Mouse (Mus musculus) lung, postnatal 25 days (tissue): ENCODE results near the gene Usp29.
"Not testable (repeated sequence)": the region's sequence is repeated elsewhere in the genome, so short reads cannot be mapped to it uniquely, and the experiment has no call there.

ENCODE experiments used
- DNase-seq: peaks from one replicate; pipeline ENCODE4 v3.0.0; 2022; ENCODE audit warnings: low spot score

Gene Usp29

DNA sequence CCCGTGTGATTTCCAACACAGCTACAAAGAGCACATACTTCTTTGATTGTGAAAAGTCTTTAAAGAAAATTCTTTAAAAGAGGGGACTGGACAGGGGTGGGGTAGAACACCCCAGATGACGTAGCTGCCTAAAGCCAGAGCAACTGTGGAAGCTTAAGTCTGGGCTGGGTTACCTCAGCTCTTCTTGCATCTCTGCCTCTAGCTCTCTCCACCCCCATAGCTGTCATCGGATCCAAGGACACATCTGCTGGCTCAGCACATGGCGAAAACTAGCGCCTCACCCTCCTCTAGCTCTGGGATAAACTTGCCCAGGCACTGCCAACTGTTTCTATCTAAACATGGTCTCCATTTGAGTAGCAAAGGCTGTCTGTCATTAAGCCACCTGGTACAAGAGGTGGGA lies 34.9 kb downstream of the Usp29 start:
- no peak for DNase-seq

DNA sequence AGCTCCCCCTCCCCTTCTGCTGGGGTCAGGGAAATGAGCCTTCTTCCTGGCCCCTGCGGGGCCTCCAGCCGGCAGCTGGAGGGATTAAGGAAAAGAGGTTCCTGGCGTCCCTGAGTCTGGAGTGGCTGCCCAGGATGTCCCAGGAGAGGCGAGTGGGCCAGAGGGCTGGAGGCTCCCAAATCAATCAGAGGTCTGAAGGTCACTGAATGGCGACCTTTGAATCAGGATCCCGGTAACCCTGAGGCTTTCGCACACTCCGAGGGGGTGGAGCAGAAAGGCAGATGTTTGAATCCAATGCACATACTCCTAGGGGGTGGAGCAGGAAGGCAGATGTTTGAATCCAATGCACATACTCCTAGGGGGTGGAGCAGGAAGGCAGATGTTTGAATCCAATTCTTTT lies 39.9 kb downstream of the Usp29 start:
- no peak for DNase-seq

DNA sequence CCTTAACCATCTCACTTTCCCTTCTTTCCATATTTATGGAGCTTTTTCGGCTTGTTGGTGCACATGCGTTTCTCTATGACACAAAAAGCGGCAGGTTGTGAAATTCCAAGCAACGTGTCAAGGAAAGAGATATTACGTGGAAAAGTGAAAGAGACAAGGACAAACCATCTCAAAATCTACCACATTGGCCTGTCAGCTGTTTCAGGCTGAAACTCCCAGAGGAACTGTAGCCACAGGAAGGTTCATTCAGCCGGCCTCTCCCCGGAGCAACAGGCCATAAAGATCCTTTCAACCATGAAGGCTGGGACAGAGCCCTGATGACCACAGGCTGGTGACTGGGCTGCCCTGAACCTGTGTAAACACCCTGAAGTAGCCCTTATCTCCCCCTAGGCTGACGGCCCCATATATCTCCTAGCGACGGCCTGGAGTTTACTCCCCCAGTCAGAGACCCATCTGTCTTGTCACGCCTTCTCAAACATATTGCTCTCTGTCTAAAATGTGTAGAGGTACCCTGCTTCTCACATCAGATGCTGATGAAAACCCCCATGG lies 43.6 kb downstream of the Usp29 start:
- not testable (repeated sequence) for DNase-seq

DNA sequence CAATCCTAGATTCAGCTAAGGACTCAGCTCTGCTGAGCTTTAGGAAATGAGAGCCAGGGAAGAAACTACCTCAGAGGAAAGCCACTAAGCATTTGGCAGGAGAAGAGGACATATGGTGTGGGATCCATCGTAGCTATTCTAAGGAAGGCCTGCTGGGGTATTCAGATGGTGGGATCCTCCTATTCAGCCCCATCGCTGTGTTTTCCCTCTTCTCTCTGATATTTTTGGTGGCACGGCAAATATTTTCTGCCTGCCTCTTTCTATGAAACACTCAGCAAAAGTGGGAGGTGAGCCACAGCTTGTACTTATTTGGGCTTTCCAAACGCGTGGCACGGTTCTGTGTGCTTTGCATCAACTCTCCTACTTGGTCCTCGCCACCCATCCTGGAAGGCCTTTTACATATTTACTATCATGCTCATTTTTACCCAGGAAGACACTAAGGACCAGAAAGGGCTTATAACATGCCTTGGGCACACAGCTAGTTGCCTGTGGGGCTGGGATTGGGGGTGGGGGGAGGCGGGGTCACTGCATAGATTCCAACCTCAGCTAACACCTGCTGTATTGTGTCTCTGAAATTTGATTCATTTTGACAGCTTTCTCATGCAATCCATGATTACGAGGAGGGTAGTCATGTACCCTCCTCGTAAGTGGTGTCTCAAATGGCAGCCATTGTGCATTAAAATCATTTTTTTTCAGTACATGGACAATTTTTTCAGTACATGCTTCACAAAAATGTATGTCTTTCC lies 46.1 kb downstream of the Usp29 start:
- no peak for DNase-seq

DNA sequence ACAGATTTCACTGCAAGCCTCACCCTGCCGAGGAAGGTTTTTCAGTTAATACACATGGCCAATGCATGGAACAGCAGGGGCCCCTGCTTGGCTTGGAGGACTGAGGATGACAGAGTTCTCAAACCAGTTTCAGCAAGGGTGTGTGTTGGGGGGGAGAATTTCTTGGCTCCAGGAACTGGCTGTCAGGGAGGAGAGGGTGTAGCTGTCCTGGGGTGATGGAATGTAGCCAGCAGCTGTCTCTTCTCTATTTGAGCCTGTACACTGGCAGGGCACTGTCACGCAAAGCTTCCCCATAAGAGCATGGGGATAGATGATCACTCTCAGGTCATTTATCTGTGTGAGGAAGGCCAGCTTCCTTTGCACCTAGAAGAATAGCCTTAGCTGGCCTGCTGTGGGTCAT lies 46.7 kb downstream of the Usp29 start:
- peak; percentile 7 for DNase-seq

DNA sequence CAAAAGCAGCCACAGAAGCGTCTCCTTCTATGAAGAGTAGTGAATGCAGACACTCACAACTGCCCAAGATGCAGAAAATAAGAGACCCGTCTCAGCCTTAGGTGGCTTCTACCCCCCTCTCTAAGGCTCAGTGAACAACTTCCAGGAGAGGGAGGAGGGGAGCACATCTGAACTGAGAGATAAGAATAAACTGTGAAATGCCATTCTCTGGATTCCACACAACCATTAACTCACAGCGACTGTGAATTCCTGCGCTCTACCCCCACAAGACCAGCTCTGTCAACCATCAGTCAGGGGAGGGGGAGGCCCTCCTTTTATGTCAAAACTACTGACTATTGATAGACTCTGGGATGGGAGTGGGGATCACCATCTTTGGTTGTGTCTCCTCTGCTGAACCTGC lies 47.3 kb downstream of the Usp29 start:
- no peak for DNase-seq

DNA sequence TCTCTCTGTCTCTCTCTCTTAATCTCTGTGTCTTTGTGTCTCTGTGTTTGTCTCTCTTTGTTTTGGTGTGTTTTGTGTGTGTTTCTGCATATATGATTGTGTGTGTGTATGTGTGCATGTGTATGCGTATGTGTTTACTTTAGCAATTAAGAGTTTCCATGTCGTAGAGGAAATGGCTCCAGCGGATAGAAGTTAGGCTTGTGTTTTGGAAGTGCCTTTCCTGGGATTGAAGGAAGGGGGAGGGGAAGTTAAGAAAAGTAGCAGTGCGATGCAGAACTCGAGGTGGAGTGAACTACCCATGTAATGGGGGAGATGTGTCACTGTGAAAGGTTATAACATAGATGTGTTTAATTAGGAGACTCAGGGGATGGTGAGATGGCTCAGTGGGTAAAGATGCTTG lies 48.8 kb downstream of the Usp29 start:
- no peak for DNase-seq

DNA sequence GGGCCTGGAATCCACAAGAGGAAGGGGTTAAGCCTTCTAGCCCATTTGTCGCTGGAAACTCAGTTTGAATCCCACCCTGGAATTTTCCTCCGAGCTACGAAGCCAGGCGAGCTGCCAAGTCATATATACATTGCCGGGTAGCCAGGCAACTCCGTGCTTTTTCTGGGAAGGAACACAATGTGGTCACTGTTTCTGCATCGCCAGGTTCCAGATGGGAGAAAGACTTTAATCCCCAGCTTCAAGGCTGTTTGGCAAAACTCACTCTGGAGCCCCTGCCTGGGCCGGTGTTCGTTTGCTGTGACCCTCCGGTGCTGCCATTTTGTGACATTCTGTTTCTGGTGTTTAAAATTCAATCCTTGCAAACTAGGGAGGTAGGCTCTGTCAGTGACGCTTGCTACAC lies 51.2 kb downstream of the Usp29 start:
- no peak for DNase-seq

DNA sequence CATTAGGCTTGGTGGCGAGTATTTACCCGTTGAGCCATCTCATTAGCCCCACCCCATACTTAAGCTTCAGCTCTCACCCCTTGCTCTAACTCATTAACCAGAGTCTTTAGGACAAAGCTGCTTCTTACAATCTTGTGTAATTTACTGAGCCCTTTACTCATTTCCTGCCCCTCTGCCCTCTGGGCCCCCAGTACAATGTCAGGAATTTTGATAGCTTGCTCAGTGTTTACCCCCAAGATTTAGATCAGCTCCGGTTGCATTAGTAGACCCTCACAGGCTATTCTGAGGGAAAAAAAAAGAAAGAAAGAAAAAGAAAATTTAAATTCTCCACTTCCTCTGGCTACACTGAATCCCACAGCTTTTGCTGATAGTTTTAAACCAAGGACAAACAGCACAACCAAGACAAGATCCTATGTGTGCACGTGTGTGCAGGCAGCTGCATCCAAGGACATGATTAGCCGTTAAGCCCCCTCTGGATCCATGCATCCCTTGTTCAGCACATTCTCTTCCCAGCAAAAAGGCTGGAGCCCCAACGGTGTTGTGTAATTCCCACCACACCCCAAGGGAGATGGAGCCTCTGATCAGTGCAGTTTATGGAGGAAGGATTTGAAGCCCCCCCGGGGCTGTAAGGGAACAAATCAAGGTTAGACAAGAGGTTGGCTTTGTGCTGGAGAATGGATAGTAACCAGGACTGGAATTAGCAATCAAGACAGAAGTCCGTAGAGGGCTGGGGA lies 54.1 kb downstream of the Usp29 start:
- DNase-seq = no peak

DNA sequence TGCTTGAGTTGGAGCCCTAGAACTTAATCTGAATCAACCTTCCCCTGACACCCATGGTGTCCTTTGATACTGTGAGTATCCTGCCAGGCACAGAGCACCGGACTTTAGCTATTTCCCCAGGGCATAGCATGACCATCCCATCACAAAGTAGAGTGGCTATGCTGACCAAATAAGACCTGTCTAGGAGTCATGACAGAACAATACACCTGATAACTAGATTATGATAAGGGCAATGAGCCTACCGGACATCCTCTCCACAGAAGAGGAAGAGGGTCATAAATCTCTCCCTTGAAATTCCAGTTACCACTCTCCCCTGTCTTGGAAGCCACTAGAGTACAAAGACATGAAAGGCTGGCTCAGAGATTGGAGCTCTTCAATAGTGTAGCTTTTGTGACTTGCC lies 56.6 kb downstream of the Usp29 start:
- no peak for DNase-seq

DNA sequence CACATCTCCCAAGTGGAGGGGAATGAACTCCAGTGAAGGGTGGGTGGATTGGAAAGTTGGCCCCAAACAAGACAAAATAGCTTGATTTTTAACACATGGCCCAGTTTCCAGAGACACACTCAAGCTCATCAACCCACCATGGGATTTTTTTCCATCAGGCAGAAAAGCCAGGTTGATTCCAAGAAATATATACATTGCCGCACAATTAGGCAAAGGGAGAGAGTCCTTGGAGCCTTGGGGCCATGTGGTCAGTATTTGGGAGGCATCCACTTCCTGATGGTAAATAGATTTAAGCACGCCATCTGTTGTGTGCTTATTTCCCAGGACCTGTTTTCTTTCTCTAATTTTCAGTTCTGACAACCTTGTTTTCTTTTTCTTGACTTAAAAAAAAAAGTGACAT lies 57.7 kb downstream of the Usp29 start:
- no peak for DNase-seq

DNA sequence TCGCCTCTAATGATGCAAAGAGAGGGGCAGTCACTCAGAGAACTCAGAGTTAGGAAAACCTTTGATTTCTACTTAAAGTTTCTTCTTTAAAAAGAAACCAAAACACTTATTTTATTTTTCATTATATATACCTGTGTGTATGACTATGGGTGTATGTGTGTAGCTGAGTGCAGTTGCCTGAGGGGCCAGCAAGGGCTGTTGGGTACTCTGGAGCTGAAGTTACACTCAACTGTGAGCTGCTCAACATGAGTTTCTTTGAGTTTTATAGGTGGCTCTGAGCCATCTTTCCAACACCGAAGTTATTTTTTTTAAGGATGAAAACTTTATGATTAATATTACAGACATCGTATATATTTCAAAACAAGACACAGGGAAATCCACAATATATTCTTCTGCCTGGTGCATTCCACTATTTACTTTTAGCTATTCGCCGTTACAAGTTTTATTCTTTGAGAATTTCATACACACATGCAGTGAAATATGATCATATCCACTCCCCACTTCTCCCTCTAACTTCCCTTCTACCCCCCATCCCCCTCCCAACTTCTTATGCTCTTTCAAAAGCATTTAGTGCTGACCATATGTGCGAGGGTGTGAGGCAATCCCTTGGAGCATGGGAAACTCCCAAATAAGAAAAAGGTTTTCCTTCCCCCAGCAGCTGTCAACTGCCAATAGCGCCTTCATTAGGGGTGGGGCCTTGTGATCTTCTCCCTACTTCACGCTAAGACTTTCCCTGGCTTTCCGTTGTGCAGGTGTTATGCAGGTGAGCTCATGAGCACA lies 61.1 kb downstream of the Usp29 start:
- no peak for DNase-seq

DNA sequence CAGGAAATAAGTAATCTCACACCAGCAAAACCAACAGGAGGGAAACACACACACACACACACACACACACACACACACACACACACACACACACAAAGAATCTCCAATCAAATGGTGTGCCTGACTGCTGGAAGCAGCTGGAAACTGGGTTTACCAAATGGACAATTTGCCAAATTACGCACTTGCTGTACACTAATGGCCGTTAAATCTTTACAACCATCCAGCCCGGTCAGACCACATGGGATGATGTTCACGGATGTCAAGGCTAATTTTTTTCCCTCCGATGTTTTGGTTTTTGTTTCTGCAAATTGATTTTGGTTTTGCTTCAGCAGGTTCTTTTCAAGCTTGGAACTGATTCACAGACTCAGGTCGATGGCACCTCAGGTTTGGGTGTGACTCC lies 62.9 kb downstream of the Usp29 start:
- no peak for DNase-seq

DNA sequence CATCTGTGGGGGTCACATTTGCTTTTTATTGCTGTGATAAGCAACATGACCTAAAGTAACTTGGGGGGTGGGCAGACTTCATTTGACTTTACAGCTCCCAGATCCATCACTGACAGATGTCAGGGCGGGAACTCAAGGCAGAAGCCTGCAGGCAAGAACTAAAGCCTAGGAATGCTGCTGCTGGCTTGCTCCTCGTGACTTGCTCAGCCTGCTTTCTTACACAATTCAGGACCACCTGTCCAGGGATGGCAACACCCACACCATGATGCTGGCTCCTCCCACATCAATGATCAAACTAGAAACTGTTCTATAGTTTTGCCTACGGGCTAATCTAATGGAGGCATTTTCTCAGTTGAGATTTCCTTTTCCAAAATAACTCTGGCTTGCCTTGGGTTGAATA lies 63.4 kb downstream of the Usp29 start:
- no peak for DNase-seq

DNA sequence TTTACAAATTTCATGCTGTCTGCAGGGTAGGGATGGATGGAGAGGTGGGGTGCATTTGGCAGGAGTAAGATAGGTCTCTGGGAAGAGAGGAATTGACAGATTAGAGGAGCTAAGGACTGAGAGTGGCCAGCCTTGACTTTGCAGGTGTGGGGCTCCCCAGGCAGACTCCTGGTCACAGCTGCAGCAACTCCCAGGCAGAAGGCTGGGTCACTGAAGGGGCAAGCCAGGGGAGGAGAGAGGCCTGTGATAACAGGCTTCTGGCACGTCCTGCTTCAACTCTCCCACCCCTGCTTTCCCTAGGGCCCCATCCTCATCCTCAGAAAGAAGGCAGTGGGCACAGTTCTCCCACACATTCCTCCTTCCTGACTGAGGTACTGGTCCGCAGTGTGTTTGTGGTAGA lies 67.0 kb downstream of the Usp29 start:
- DNase-seq = no peak

DNA sequence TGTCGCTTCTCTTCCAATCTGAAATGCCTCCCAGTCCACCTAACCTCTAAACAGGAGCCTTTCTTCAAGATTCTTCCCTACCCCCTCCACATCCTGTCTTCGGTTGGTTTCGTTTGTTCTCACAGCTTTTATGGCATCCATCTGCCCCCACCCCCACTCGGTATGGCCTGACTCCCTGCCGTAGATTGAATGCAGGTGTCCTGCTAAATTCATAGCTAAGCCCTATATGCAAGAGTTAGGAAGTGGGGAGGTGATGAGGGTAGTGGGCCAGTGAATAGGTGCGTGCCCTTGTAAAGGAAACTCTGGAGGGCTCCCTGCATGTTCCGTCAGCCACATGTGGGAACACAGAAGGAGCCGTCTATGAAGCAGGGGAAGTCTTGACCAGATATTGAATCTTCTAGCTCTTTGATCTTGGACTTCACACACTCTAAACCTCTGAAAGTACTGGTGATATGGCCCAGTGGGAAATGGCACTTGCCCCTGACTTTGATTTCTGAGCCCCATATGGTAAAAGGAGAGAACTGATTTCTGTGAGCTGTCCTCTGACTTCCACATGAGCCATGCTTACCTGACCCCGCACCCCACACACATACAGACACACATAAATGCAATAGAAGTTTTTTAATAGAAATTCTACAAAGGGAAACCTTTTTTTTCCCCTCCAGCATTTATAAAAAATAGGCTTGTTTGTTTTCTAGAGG lies 68.9 kb downstream of the Usp29 start:
- no peak for DNase-seq

DNA sequence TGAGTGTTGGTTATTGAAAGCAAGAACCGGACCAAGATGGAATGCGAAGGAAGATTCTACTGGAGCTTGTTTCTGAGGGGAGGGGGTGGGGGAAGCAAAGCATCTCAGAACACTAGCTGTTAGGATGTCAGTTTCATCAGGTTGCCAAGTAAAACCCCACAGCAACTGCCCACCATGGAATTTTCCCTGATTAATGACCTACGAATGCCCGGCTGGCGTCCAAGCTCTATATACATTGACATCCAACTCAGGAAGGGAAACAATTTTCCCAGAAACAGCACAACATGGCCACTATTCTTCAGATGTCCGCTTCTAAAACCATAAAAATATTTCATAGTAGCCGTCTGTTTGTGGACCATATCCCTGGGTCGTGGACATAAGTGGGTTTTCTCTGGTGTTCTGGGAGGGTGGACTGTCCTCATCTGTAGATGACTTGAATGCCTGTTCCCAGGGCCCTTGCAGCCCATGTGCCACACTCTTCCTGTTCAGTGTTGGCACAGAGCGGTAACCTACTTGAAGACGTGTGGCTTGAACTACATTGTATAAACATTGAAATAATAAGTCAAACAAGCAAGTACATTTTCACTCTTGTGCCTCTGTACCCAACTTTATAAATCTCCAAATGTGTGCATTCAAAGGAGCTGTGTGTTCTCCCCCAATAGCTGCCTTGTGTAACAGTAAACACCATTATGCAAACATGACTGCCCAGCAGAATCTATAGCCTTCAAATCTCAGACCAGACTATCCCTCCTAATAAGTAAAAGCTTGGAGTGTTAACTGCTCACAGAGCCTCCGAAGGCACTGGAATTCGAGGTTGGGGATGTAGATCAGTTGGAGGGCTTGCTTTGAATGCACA lies 70.4 kb downstream of the Usp29 start:
- DNase-seq = no peak

DNA sequence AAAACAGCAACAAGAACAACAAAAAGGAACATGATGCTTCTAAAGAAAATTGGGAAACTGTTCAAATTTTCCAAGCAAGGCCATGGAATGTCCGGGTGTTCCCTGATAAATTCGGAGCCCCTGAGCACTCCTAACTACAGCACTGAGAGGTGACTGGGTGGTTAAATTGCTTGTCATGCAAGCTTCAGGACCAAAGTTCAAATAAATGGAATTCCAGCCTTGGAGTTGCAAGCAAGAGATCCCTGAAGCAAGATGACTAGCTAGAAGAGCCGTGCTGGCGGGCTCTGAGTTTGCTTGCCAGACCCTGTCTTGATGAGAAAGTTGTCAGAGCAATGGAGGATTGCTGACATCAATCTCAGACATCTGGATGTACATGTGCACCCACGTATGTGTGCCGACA lies 71.3 kb downstream of the Usp29 start:
- DNase-seq = no peak

DNA sequence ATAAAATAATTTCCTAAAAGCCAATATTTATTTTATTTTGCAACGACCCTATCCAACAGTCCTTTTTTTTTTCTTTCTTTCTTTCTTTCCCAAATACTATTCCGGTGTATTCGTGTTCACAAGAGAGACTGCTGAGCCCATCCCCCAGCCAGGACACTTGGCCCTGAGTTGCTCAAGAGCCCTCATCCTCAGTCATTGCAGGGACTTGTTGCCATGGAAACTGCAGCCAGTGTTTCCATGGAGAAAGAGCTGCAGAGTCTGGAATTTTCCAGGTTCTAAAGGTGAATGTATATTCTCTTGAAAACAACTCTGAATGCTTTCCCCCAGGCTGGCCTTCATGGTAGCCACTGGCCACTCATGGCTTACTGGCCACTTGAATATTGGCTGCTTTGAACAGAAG lies 80.2 kb downstream of the Usp29 start:
- DNase-seq = no peak

DNA sequence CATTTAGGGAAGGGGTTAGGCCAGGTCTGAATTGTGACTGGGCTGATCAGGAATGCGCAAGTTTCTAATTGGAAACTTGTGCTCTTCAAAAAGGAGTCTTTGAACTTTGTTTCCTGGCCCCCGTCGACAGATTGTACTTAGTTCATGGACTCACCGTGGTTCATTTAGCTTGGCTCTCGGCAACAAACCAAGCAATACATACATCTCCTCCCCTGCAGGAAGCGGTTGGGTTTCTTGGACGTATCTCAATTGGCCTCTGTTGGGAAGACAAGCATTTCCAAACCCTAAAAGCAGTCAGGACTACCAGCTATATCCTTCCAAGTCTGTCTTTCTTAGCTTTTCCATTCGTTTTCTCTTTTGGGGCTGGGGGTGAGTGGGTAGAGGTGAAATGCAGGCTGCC lies 84.6 kb downstream of the Usp29 start:
- no peak for DNase-seq

DNA sequence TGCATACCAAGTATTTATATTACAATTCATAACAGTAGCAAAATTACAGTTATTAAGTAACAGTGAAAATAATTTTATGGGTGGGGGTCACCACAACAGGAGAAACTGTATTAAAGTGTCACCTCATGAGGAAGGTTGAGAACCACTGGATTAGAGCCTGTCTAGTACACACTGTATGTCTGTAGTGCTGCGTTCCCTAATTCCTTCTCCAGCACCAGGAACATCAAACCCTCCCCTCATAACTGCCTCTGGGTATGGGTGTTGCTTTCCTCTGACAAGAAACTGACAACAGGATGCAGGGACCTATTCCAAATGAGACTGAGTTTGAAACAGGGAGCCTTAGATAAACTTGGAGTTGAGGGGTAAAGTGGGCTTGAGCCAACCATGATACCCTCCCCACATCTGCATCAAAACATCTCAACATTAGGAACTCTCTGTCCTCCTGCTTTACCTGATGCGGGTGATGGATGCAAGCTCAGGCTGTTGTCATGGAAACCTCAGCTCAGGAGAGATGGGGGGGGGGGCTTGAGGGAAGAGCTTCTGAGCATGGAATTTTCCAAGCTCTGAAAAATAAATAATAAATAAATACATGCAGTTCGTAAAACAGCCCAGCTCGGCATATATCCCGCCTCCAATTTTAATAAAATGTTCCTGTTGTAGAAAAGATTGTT lies 86.5 kb downstream of the Usp29 start:
- DNase-seq = no peak
